Mouse (Mus musculus): ENCODE data around the gene Shank2.

GRCm38 (mm10) chr7:144293611-144294010 is 291.9 kb downstream of the Shank2 start:
- TF ChIP-seq MAFK (IDR thresholded peaks at IDR 0.05; ENCODE audit: insufficient read depth, low read depth, low read length) (no peak), CHD2 (IDR thresholded peaks at IDR 0.05; ENCODE audit: low read depth, low read length) (no peak), ZNF384 (IDR thresholded peaks at IDR 0.05; ENCODE audit: low read depth, low read length) (no peak), ZC3H11A (IDR thresholded peaks at IDR 0.05; ENCODE audit: borderline replicate concordance, low read depth, low read length) (no peak)
